ENCODE assay signal across 25 mouse cellular contexts in the genomic region with DNA sequence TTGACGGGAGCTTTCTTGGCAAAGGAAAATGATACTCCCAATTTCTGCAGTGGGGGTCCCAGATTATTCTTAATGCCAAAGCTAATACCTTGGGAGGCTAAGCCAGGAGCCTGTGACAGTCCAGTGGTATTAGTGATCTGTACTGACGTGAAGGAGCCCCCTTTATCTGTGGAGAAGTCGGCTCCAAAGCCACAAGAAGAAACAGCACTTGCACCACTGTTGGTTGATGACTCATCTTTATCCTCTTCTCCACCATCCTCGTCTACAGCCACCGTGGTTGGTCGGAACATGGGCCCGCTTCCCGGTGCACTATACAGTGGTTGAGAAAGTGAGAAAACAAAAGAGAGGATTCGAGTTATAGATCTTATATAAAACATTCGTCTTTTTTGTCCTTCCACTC. TPM values are rescaled to one million over a fixed set of nuclear protein-coding genes. Genes with fewer than 3 reads are reported as not detected.
DNase-seq lines count a peak whose midpoint lies in the region; ATAC-seq and TF ChIP-seq lines count a peak whose summit lies in the region.
"Had no signal": no experiment of that assay in that cellular context is flagged by ENCODE, and none has a peak within 500 bp of the region (broad histone marks: within the 10 kb centered on the region; RNA-seq: fewer than 3 reads in every experiment).

No protein-coding gene starts in this region.

- no peaks in the 10 kb centered on the region for H3K4me1 ChIP-seq in heart, embryonic 11.5 days (ENCODE audit: control insufficient read depth, insufficient read depth, low read length)
- peaks cover 78% of the 10 kb centered on the region for H3K4me1 ChIP-seq in megakaryocyte, embryonic 14.5 days
- H3K4me1 ChIP-seq in MEL (ENCODE audit: control insufficient read depth in 1 of 2, insufficient read depth in 2 of 2, low read length in 2 of 2): peaks cover 0 to 16% of the 10 kb centered on the region in 2 experiments; a peak in 2 of 4 replicates
- H3K4me1 ChIP-seq in midbrain, embryonic 10.5 days: no peaks in the 10 kb centered on the region
- no peaks in the 10 kb centered on the region for H3K4me1 ChIP-seq in liver, postnatal 0 days (ENCODE audit: insufficient read depth)
- H3K4me1 ChIP-seq: embryonic facial prominence, embryonic 10.5 days; embryonic facial prominence, embryonic 12.5 days; forebrain, embryonic 13.5 days; forebrain, embryonic 15.5 days had no signal

- H3K79me2 ChIP-seq in MEL (ENCODE audit: control insufficient read depth, insufficient read depth, low read length, poor library complexity): no peaks in the 10 kb centered on the region

- no peaks in the 10 kb centered on the region for H3K27me3 ChIP-seq in heart, embryonic 11.5 days (ENCODE audit: control insufficient read depth, insufficient read depth, low read length)
- no peaks in the 10 kb centered on the region for H3K27me3 ChIP-seq in megakaryocyte, embryonic 14.5 days (replicated peaks)
- no peaks in the 10 kb centered on the region for H3K27me3 ChIP-seq in MEL (ENCODE audit: control insufficient read depth in 1 of 2, insufficient read depth in 2 of 2, low read length in 2 of 2)
- no peaks in the 10 kb centered on the region for H3K27me3 ChIP-seq in midbrain, embryonic 10.5 days (ENCODE audit: low read depth, poor library complexity, severe bottlenecking)
- H3K27me3 ChIP-seq in liver, postnatal 0 days (ENCODE audit: insufficient read depth, low read length): no peaks in the 10 kb centered on the region
- H3K27me3 ChIP-seq: CH12.LX; embryonic facial prominence, embryonic 12.5 days; forebrain, embryonic 13.5 days; forebrain, embryonic 15.5 days had no signal

- H3K4me3 ChIP-seq in heart, embryonic 11.5 days (ENCODE audit: low read depth, low read length): no peak overlapping the region
- peak overlapping the region; percentile 76 for H3K4me3 ChIP-seq in megakaryocyte, embryonic 14.5 days (replicated peaks)
- no peak overlapping the region for H3K4me3 ChIP-seq in MEL (ENCODE audit: control insufficient read depth in 1 of 2, insufficient read depth in 1 of 2, low read depth in 2 of 2, low read length in 2 of 2)
- no peak overlapping the region for H3K4me3 ChIP-seq in midbrain, embryonic 10.5 days
- H3K4me3 ChIP-seq in liver, postnatal 0 days (ENCODE audit: low read depth, low read length): no peak overlapping the region
- H3K4me3 ChIP-seq: embryonic facial prominence, embryonic 10.5 days; embryonic facial prominence, embryonic 12.5 days; forebrain, embryonic 13.5 days; forebrain, embryonic 15.5 days had no signal

- no peak overlapping the region for H3K27ac ChIP-seq in heart, embryonic 11.5 days (ENCODE audit: low read depth, low read length)
- peak overlapping the region; percentile 63 for H3K27ac ChIP-seq in MEL (ENCODE audit: control insufficient read depth, low read depth, low read length)
- no peak overlapping the region for H3K27ac ChIP-seq in midbrain, embryonic 10.5 days (replicated peaks)
- no peak overlapping the region for H3K27ac ChIP-seq in liver, postnatal 0 days (ENCODE audit: low read depth)
- H3K27ac ChIP-seq: embryonic facial prominence, embryonic 10.5 days; embryonic facial prominence, embryonic 12.5 days; forebrain, embryonic 13.5 days; forebrain, embryonic 15.5 days had no signal

- no peak for TF ChIP-seq POLR2A in MEL (IDR thresholded peaks at IDR 0.05; ENCODE audit: control insufficient read depth in 1 of 2, insufficient read depth in 1 of 2, low read depth in 1 of 2, low read length in 2 of 2, poor library complexity in 1 of 2)

- H3K9ac ChIP-seq in heart, embryonic 11.5 days (ENCODE audit: low read depth, low read length): no peak overlapping the region
- H3K9ac ChIP-seq in MEL (ENCODE audit: control insufficient read depth, low read depth, low read length, poor library complexity, severe bottlenecking): no peak overlapping the region; the same call in 1 of the 2 replicates
- H3K9ac ChIP-seq in liver, postnatal 0 days (replicated peaks): no peak overlapping the region
- H3K9ac ChIP-seq: embryonic facial prominence, embryonic 12.5 days; forebrain, embryonic 13.5 days; forebrain, embryonic 15.5 days; forebrain, postnatal 0 days had no signal

- no peak overlapping the region for H3K4me2 ChIP-seq in heart, embryonic 11.5 days
- H3K4me2 ChIP-seq in liver, postnatal 0 days (ENCODE audit: low read depth, low read length): no peak overlapping the region
- H3K4me2 ChIP-seq: embryonic facial prominence, embryonic 12.5 days; forebrain, embryonic 13.5 days; forebrain, embryonic 15.5 days had no signal

- DNase-seq in heart, adult 11 months: peak; percentile 80
- DNase-seq in 416B (ENCODE audit: low read depth) (peak; percentile 88), MEL (ENCODE audit: low read depth, low spot score) (peak; percentile 74)
- DNase-seq in midbrain, embryonic 10.5 days (ENCODE audit: low spot score): no peak
- DNase-seq in liver, postnatal 0 days: no peak
- DNase-seq: adrenal gland, adult 2 months; adrenal gland, postnatal 10 days; adrenal gland, postnatal 25 days; B cell, adult 2 months; cerebellum, adult 11-12 months; cerebellum, adult 2 months; cerebellum, adult 9-10 months; cerebellum, postnatal 10 days; cerebellum, postnatal 25 days; forebrain, postnatal 0 days had no signal

- WGBS in heart, embryonic 11.5 days (ENCODE audit: insufficient replicate concordance): 89% methylated on average over 10 of the region's 10 CpGs
- 96% methylated on average over 10 of the region's 10 CpGs for WGBS in midbrain, embryonic 10.5 days
- WGBS in liver, postnatal 0 days (ENCODE audit: insufficient replicate concordance): 78% methylated on average over 10 of the region's 10 CpGs

- peaks cover 50% of the 10 kb centered on the region for H3K36me3 ChIP-seq in heart, embryonic 11.5 days (ENCODE audit: control insufficient read depth, insufficient read depth, low read length)
- peaks cover 92% of the 10 kb centered on the region for H3K36me3 ChIP-seq in megakaryocyte, embryonic 14.5 days (replicated peaks; ENCODE audit: low read length)
- H3K36me3 ChIP-seq in MEL (ENCODE audit: control insufficient read depth in 1 of 2, insufficient read depth in 2 of 2, low read length in 2 of 2): peaks cover 8 to 19% of the 10 kb centered on the region in 2 experiments
- peaks cover 93% of the 10 kb centered on the region for H3K36me3 ChIP-seq in midbrain, embryonic 10.5 days
- peaks cover 66% of the 10 kb centered on the region for H3K36me3 ChIP-seq in liver, postnatal 0 days (replicated peaks; ENCODE audit: insufficient read depth, low read length)

- peak; percentile 47 to 55 for TF ChIP-seq EP300 in MEL (IDR thresholded peaks at IDR 0.05; ENCODE audit: low read depth in 1 of 2, low read length in 2 of 2)
- no peak for TF ChIP-seq EP300 in liver, postnatal 0 days (IDR thresholded peaks at IDR 0.05; ENCODE audit: low read depth)

- H3K9me3 ChIP-seq in heart, embryonic 11.5 days (replicated peaks; ENCODE audit: control insufficient read depth, low read length): no peaks in the 10 kb centered on the region
- H3K9me3 ChIP-seq in megakaryocyte, embryonic 14.5 days: peaks cover 23% of the 10 kb centered on the region
- no peaks in the 10 kb centered on the region for H3K9me3 ChIP-seq in MEL (replicated peaks; ENCODE audit: insufficient read depth, low read length)
- no peaks in the 10 kb centered on the region for H3K9me3 ChIP-seq in midbrain, embryonic 10.5 days (replicated peaks)
- H3K9me3 ChIP-seq in liver, postnatal 0 days (ENCODE audit: low read length): no peaks in the 10 kb centered on the region
- H3K9me3 ChIP-seq: embryonic facial prominence, embryonic 10.5 days; embryonic facial prominence, embryonic 12.5 days; forebrain, embryonic 13.5 days; forebrain, embryonic 15.5 days; G1E had no signal

- no peak for TF ChIP-seq RAD21 in MEL (IDR thresholded peaks at IDR 0.05; ENCODE audit: low read depth, low read length)

- ATAC-seq in heart, embryonic 11.5 days (replicated peaks; ENCODE audit: insufficient number of reproducible peaks, low FRiP score, low TSS enrichment): no peak
- ATAC-seq in megakaryocyte, adult 5-6 weeks (ENCODE audit: poor library complexity, severe bottlenecking): no peak
- ATAC-seq in liver, postnatal 0 days: no peak
- ATAC-seq: CD4-positive, CD25-positive, alpha-beta regulatory T cell, adult 4 months; forebrain, embryonic 13.5 days; forebrain, embryonic 15.5 days; forebrain, postnatal 0 days had no signal

- TF ChIP-seq CTCF in MEL (IDR thresholded peaks at IDR 0.05 in 2 of 3, conservative IDR thresholded peaks at IDR 0.05 in 1 of 3; ENCODE audit: control insufficient read depth in 1 of 3, insufficient read depth in 1 of 3, low read depth in 2 of 3, low read length in 3 of 3, poor library complexity in 1 of 3, severe bottlenecking in 1 of 3): no peak
- no peak for TF ChIP-seq CTCF in liver, postnatal 0 days (IDR thresholded peaks at IDR 0.05; ENCODE audit: low read depth)

RNA-seq across cellular contexts. Expression of a gene that starts 11.9 kb away (rescaled TPM):
- 8.5 and 15.8 TPM in 2 replicates for polyA plus RNA-seq in heart, embryonic 11.5 days (2014; fragmentation: Nextera tagmentation; extraction: Ambion mirVana)
- 3,342 and 4,614 TPM in 2 replicates for polyA plus RNA-seq in megakaryocyte, embryonic 14.5 days (2012; ENCODE audit: insufficient read depth, low replicate concordance)
- total RNA-seq in megakaryocyte, adult 5-6 weeks (2015): 13.2 and 16.0 TPM in 2 replicates
- total RNA-seq in megakaryocyte, adult 5-6 weeks (2017): 13.2 and 17.9 TPM in 2 replicates
- 8.3 and 10.7 TPM in 2 replicates for total RNA-seq in MEL (2012; rRNA removed)
- 10 to 100 TPM in 1 of 2 experiments, not detected in 1; 55.7 TPM for polyA plus RNA-seq in MEL (2012; ENCODE audit: insufficient read depth in 1 of 2, insufficient read length in 2 of 2, low read depth in 1 of 2, low replicate concordance in 2 of 2, missing spikeins in 1 of 2)
- polyA plus RNA-seq in midbrain, embryonic 10.5 days (2016; fragmentation: Nextera tagmentation; extraction: Ambion mirVana): 5.8 and 6.9 TPM in 2 replicates
- 41.0 and 44.8 TPM in 2 replicates for polyA plus RNA-seq in liver, postnatal 0 days (2015; fragmentation: Nextera tagmentation; extraction: Ambion mirVana)

RNA-seq across cellular contexts. Expression of a gene that starts 34.3 kb away (rescaled TPM):
- 3.1 and 5.1 TPM in 2 replicates for polyA plus RNA-seq in heart, embryonic 11.5 days (2014; fragmentation: Nextera tagmentation; extraction: Ambion mirVana)
- polyA plus RNA-seq in megakaryocyte, embryonic 14.5 days (2012; ENCODE audit: insufficient read depth, low replicate concordance): 1.7 and 1.8 TPM in 2 replicates
- total RNA-seq in megakaryocyte, adult 5-6 weeks (2015): 0.09 TPM in 1 of 2 replicates, not detected in the other
- not detected in 2 replicates for total RNA-seq in megakaryocyte, adult 5-6 weeks (2017)
- total RNA-seq in MEL (2012; rRNA removed): 1.8 and 2.0 TPM in 2 replicates
- polyA plus RNA-seq in MEL (2012; ENCODE audit: insufficient read depth in 1 of 2, insufficient read length in 2 of 2, low read depth in 1 of 2, low replicate concordance in 2 of 2, missing spikeins in 1 of 2): 1 to 10 TPM in 1 of 2 experiments, not detected in 1; 8.8 TPM
- polyA plus RNA-seq in midbrain, embryonic 10.5 days (2016; fragmentation: Nextera tagmentation; extraction: Ambion mirVana): 3.0 and 4.0 TPM in 2 replicates
- 0.23 and 0.72 TPM in 2 replicates for polyA plus RNA-seq in liver, postnatal 0 days (2015; fragmentation: Nextera tagmentation; extraction: Ambion mirVana)
- total RNA-seq: CH12.LX had no signal
- polyA plus RNA-seq: CD4-positive, CD25-positive, alpha-beta regulatory T cell, adult 4 months had no signal

RNA-seq across cellular contexts. Expression of a gene that starts 51.7 kb away (rescaled TPM):
- 110 and 113 TPM in 2 replicates for polyA plus RNA-seq in heart, embryonic 11.5 days (2014; fragmentation: Nextera tagmentation; extraction: Ambion mirVana)
- 44.1 and 152 TPM in 2 replicates for polyA plus RNA-seq in megakaryocyte, embryonic 14.5 days (2012; ENCODE audit: insufficient read depth, low replicate concordance)
- 509 and 566 TPM in 2 replicates for total RNA-seq in megakaryocyte, adult 5-6 weeks (2015)
- 201 and 225 TPM in 2 replicates for total RNA-seq in megakaryocyte, adult 5-6 weeks (2017)
- total RNA-seq in MEL (2012; rRNA removed): 14.5 and 14.7 TPM in 2 replicates
- 10 to 100 TPM in 1 of 2 experiments, not detected in 1; 42.1 TPM for polyA plus RNA-seq in MEL (2012; ENCODE audit: insufficient read depth in 1 of 2, insufficient read length in 2 of 2, low read depth in 1 of 2, low replicate concordance in 2 of 2, missing spikeins in 1 of 2)
- polyA plus RNA-seq in midbrain, embryonic 10.5 days (2016; fragmentation: Nextera tagmentation; extraction: Ambion mirVana): 63.5 and 77.1 TPM in 2 replicates
- polyA plus RNA-seq in liver, postnatal 0 days (2015; fragmentation: Nextera tagmentation; extraction: Ambion mirVana): 156 and 161 TPM in 2 replicates

Comparison
In these comparisons a context has a peak if more than half of its experiments do, and no peak if none do; other contexts are left out.
1. DNase-seq: peak in heart, adult 11 months (single experiment), 416B (single experiment) and MEL (single experiment); none in midbrain, embryonic 10.5 days (single experiment) and liver, postnatal 0 days (single experiment).
2. RNA of a gene that starts 11.9 kb away (polyA plus RNA-seq): 3,342 to 4,614 TPM in megakaryocyte, embryonic 14.5 days; 55.7 TPM in MEL, 41.0 to 44.8 TPM in liver, postnatal 0 days, 8.5 to 15.8 TPM in heart, embryonic 11.5 days and 5.8 to 6.9 TPM in midbrain, embryonic 10.5 days; every median in the first group is over 10 times any median in the second.